Mouse (Mus musculus) spleen, adult 12 weeks (tissue): ENCODE measurements around the gene Fads2.

Experiments used
- DNase-seq: peaks from one replicate; pipeline ENCODE4 v3.0.0; 2022; ENCODE audit warnings: low spot score

Gene Fads2

DNA sequence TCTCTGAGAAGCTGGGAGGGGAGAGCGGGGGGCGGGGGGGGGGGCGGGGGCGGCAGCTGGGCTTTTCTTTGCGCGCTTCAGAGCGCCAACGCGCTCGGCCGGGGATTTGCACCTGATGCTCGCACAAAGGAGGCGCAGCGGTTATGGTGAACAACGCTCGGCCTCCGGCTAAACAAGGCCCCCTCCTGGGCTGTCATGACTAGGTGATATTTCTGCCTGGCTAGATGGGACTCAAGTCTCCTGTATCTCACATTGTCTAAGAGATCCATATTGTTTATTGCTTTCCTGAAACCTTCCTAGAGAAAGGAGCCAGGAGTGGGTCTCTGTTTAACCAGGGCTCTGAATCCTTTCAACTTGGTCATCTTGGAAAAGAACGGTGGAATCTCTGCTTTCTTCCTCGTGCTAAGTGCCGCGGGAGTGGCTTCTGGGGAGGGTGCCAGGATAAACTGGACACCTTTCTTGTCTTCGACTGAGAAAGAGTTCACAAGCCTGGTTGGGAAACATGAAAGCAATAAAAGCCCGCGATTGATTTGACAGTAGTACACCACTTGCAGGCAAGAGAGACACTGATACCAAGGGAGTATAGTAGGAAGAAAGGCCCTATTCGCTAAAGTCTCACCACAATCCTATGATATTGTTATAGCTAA, 631 bp upstream of the Fads2 start:
- no peak for DNase-seq

DNA sequence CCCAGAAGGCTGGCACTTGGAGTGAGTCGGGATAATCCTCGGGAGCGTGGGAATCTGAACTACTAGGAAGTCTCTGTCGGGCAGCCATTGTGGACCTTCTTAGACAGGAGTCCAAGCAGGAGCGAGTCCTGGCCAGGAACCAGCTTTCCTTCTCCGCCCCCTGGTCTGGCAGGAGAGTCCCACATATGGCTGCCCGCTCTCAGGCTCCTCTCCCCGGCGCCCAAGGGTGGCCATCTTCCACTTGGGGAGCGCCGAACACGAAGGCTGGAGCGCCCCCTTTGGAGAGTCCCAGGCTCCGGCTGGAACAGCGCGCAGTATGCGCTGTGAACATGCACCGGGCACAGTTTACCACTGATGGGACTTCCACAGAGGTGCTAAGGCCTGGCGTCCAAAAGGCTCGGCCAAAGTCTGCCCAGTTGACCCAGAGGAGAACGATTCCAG, 895 bp downstream of the Fads2 start:
- DNase-seq: peak; percentile 59

DNA sequence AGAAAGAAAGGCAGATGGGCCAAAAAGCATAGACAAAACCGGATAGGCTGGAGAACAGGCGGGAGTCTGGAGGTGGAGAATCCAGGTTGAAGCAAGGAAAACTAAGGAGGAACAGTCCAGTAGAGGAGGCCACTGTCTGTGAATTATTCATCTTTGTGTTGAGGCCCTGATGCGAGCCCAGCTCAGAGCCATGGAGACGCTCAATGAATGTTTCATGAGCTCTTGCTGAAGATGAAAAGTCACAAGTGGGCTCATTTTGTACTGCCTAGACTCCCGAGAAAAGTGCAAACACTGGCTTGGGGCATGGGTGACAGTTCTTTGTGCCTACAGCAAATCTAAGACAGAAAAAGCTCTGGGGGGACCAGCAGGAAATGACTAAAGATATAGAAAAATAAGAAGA, 3.7 kb downstream of the Fads2 start:
- no peak for DNase-seq

DNA sequence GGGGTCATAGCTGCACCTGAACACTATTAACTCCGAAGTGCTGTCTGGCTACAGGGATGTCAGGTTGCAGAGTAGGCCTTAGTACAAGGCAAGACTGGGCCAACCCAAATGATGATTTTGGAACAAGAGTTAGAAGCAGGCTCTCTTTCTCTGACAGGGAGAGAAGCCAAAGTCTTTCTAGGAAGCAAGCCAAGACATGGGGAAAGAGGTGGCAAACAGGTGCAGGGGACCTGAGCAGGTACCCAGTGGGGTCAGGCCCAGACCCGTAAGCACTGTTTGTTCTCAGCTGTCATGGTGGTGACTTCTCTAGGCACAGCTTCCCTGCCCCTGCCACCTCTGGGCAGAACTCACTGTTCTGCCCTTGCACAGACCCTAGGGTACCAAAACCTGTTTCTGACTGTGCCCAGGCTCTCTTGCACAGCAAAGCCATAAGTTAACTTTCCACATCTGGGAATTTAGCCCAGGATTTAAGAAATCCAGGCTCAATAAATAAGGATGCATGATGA, 5.1 kb downstream of the Fads2 start:
- DNase-seq: no peak

DNA sequence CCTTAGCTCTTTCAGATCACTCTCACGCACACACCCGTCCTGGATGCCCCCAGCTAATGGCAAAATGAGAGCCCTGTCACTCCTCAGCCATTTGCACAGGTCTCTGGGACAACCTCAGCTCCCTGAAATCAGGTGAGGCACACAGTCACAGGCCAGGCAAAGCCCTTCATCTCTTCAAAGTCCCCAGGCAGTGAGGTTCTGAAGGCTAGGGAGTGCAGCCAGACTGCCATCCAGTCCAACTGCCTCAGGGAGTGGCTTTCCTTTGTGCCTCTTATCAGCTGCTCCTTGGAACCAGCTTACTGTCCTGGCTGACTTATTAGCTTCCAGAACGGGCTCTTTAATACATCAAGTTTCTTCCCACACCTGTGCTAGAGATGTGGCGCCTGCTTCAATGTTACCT, 6.9 kb downstream of the Fads2 start:
- no peak for DNase-seq

DNA sequence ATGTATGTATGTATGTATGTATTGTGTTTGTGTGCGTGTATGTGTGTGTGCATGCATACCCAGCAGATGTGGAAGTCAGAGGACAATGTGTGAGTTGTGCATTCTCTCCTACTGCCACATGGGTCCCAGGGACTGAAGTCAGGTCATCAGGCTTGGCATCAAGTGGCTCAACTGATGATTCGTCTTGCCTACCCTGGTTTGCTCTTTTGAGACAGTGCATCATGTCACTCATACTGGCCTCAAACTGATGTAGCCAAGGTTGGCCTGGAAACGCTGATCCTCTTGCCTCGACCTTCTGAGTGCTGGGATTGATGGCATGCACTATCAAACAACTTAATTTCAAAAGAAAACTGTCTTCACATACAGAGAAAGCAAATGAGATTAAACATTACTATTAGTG, 7.7 kb downstream of the Fads2 start:
- DNase-seq: no peak

DNA sequence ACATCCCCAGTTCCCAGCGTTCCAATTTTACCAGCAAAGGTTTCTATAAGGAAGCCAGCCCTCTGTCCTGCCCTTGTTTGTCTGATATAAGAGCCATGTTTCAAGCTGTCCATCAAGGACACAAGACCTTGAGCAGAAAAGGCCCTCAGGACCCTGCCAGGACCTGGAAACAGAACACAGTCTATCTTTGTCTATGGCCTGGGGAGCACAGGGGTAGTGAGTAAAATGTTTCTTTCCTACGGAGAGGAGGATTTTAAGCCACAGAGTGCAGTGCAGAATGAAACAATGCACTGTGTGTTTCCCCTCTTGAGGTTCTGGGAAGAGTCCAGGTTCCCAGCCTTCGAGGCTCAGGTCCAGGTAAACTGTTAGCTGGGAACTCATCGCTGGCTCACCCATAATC, 14.6 kb downstream of the Fads2 start:
- DNase-seq: no peak

DNA sequence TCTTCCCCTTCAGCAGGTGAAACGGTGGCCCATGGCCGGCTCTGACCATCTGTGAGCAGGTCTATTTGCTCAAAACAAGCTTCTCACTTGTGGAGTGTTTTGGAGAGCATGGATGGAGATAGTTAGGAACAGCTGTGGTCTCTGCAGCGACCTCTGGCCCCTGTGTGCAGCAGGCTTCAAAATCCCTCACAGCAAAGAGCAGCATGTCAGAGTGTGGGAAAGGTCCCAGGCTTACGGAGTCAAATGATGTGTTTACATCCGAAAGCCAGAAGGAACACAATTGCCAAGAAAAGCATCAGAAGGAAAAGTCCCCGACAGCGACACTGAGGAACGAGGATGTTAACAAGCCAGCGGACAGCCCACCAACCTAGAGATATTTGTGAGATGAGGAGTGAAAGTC, 16.1 kb downstream of the Fads2 start:
- no peak for DNase-seq

DNA sequence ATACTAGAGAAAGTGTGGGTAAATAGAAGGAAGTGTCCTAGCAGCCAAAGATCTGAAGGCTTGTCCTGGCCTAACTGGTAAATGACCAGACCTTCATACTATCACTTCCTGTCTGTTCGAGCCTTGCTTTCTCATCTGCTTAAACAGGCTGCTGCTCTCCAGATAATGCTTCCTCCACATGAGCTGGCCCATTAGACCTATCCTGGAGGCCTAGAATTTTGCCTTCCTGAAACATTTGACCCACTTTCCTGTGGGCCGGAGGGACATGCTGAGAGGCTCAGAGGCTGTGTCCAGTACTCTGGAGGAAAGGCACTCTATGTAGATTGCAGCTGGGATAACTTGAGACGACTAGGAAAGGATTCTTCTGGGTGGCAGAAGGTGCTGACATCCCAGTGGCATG, 19.4 kb downstream of the Fads2 start:
- no peak for DNase-seq

DNA sequence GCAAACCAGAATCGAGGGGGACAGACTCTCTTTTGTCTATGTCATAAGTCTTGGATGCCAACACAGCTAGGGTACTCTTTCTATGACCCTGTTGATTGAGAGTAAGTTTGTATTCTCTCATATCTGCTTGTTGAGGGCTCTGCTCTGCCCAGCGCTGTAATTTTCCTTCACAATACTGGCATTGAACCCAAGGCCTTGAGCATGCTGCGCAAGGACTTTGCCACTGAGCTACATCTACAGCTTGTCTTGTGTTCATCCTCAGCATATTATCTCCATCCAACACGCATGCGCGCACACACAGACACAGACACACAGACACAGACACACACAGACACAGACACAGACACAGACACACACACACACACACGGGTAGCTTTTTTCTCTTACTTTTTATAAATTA, 21.2 kb downstream of the Fads2 start:
- no peak for DNase-seq

DNA sequence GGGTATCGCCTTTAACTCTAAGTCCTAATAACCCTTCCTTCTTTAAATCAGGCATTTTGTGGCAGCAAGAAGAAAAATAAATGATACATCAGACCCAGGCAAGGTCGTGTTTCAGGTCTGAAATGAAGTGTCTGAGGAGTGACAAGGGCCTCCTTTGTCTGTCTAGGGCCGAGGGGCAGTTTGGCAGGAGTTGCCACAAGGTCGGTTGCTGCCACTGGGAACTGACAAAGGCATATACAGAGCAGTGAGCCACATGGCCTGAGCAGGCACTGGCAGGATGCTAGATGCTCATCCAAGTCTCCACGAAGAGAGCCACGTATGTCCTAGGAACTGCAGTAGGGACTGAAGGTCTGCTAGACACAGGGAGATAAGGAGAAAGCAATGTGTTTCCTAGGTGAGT, 23.2 kb downstream of the Fads2 start:
- no peak for DNase-seq

DNA sequence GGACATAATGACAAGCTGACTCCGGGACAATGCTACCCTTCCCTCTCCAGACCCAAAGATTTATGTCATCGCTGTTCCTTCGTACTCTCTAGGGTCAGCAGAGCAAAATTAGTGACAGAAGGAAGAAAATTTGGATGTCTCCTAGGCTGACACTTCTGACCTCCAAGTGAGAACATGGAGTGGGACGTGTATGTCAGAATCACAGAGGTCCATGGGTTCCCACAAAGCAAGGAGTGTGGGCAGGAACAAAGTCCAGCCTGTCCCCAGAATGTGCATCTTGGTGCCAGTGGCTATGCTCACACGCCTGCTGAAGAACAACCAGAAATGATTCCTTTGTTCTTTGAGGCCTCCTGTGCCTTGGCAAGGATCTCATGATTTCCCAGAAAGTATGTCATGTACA, 28.4 kb downstream of the Fads2 start:
- DNase-seq: no peak

DNA sequence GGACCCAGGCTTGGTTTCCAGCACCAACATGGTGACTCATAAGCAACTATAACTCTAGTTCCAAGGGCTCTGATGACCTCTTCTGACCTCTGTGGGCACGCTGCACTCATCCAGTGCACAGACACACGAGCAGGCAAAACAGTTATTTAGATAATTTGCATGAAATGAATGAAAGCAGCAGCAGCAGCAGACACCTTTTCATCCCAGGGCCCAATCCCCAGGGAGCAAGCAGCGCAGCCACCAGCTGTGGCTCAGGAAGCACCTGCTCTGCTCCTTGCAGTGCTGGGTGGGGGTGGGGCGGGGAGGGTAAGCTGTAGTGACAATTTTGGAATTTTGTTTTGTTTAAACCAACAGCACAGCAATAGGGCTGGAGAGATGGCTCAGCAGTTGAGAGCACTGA, 29.7 kb downstream of the Fads2 start:
- DNase-seq: no peak

DNA sequence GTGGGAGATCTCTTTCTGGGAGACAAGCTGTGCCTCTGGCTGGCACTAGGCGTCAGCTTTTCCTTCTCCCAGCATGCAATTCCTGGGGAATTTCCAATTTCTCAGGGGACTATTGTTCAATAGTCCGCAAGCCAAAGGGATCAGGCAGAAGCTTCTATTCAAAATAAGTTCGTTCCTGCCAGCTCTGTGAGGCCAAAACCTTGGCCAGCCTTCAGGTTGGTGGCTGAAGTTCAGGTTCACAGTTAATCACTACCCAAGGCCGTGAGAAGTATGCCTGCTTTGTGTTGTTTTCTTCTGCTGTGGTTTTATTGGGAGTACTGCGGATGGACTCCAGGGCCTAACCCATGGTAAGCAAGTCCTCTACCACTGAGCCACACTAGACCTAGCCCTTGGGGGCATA, 30.4 kb downstream of the Fads2 start:
- no peak for DNase-seq

DNA sequence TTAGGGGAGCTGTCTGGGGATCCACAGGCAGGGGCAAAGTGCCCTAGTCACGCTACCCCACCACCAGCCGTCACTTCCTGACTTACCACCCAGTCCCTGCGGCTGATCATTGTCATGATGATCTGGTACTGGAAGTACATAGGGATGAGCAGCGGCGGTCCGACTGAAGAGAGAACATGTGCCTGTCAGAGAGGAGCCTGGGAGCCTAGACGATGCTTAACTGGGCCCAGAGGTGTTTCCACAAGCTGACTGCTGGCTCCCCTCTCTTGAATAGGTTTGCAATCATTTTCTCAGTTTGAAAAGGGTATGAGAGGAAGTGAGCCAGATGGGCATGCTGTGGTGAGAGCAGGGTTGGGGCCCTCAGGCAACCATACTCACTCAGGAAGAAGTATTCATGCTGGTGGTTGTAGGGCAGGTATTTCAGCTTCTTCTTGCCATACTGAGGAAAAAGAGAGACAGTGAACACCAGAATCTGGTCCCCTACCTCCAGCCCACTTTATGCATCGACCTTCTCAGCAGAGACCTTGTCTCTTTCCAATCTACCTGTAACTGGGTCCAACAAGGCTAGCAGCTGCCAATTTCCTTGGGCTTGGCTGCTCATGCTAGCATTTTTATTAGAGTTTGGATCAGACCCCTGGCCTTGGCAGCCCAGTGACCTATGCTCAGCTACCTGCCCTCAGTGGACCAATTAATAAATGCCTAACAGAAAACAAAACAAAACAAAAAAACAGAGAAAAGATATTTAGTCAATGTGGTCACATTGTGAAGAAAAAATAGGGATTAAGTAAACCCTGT, 31.2 kb downstream of the Fads2 start:
- DNase-seq: no peak

DNA sequence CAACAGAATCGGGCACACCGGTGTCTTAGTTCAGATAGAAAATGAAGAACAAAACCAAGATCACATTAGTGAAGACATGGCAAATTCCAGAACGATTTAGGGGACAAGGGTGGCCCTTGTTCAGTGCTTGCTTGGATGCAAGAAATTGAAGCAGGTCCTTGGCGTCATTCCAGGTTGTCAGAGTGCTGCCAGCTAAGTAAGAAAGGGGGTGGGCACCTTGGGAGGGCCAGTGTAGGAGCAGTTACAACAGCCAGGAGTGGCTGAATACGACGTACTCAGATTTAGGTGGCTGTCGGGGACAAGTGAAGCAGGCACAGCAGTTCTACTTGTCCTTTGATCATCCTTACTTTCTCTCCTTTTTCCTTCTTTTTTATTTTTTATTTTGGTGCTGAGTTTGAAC, 33.8 kb downstream of the Fads2 start:
- DNase-seq: no peak

DNA sequence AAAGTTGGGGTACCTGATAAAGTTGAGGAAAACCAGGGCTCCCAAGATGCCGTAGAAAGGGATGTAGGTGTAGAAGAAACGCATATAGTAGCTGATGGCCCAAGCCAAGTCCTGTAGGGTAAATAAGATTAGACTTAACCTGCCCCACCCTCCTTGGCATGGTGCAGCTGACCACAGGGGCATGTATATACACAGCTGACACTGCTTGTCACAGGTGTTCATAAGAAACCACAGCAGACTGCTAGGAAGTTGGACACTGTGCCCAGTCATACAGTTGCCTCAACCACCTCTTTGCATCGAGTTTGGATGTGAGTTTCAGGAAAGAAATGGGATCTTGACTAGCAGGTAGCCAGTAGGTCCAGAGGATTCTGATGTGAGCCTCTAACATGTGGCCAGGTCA, 35.0 kb downstream of the Fads2 start:
- no peak for DNase-seq

DNA sequence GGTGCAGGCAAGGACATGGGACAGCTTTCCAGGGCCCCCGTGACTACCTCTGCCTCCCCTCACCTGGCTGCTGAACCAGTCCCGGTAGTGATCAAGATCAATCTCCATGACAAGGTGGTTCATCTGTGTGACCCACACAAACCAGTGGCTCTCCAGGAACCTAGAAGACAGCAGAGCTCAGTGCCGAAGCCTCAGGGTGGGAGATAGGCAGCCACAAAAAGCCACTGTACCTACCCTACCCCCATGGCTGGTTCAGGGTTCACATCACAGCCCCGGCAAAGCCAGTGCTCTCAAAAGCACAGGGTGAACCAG, 35.4 kb downstream of the Fads2 start:
- no peak for DNase-seq

DNA sequence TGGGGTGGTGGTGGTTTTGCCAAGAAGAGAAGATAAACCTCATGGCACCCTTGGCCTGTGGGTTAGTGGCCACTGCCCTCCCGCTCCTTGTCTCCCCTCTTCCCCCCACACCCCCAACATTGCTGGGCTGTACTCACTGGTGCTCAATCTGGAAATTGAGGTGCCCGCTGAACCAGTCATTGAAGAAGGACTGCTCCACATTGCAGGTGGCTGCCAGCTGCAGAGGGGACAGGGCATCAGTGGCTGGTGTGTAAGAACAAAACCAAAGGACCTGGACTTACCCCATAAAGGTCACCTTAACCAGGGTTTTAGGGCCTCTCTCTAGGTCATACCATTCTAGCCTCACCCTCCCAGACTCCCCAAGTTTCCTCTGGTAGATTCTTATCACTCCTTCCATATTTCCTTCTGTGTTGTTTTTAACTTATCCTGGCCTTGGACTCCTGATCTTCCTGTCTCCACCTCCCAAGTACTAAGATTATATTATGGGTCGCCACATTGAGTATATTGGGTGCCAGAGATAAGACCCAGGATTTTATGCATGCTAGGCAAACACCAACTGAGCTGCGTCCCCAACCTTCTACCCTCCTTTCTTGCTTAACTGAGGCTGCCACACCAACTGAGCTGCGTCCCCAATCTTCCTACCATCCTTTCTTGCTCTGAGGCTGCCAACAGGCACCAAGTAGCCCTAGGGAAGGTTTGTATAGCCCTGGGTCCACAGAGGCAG, 35.9 kb downstream of the Fads2 start:
- no peak for DNase-seq

DNA sequence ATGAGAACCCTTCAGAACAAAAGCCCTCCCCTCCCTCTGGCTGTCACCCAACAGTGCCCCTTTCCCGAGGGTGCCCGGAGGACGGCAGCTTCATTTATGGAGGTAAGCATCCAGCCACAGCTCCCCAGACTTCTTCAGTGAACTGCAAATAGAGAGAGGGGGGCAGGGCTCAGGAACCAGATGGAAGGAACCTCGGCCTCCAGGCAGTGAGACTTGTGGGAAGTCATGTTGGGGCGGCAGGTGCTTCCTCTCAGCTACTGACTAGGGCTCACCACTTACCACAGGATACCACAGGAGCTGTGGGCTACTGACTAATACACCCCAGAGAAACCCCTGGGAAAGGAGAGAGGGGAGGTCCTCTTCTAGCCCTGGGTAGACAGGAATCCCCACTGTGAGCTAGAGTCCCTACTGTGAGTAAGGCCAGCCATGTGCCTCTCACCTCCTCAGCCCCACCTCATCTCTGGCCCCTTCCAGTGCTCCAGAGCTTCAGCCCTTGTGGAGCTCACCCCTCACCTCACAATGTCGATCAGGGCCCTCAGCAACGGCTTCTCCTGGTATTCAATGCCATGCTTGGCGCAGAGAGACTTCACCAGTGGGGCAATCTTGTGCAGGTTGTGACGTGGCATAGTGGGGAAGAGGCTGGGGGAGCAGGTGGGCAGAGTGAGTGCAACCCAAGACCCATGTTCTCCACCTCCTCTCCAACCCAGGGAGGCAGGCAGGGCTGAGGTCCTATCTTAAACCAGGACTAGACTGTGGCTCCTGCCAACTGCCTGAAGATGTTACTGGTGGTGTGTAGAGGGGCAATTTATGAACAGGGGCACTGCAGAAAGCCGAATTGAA, 37.2 kb downstream of the Fads2 start:
- DNase-seq: no peak

DNA sequence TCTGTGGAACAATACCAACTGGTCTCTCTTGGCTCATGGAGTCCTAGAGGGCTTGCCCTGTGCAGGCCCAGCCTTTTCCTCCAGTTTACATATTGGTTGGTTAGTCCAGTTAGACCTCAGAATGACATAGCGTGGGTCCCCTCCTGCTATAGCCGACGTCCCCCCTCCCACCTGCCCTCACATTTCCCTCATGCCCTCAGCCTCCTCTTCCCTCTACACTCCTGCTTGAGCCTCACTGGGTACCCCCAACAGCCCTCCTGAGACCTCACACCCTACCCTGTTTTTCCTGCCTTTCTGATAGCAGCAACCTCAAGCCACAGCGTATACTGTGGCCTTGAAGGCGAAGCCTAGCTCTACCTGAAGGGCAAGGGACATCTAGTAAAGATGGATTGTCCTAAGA, 38.7 kb downstream of the Fads2 start:
- DNase-seq: no peak

DNA sequence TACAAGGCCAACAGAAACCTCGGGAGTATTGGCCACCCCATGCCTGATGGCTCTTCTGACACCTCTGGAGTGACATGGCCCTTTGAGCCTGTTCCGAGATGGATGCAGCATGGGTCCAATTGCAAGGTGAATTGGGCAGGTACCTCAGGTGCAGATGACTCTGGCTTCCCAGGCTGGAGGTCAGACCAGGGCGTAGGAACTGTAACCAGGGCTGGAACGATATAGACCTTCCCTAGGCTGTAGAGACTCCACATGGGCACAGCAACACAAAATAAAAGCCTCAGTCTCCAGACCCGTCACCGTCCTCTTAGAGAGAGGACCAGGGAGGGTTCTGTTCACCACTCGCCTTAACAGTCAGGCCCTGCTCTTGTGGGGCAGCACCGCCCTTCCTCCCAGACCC, 39.3 kb downstream of the Fads2 start:
- DNase-seq: no peak
